Mouse (Mus musculus): ENCODE measurements around the gene Lmntd1. TPM values are rescaled to one million over a fixed set of nuclear protein-coding genes. Genes with fewer than 3 reads are reported as not detected.

The Lmntd1 gene
- polyA plus RNA-seq (2012; fragmentation: generic; extraction: Trizol) = not detected

- Histone ChIP-seq H3K36me3 (ENCODE audit: control insufficient read depth, insufficient read depth) (no peaks in the 10 kb centered on the region), H3K4me2 (ENCODE audit: low read depth) (no peak within 1 kb of the TSS), H3K79me2 (ENCODE audit: control insufficient read depth, insufficient read depth) (no peaks in the 10 kb centered on the region), H3ac (ENCODE audit: control insufficient read depth, insufficient read length) (no peak within 1 kb of the TSS), H3K27me3 (ENCODE audit: control insufficient read depth, insufficient read depth, insufficient read length) (no peaks in the 10 kb centered on the region), H3K4me3 (no peak within 1 kb of the TSS)
- TF ChIP-seq USF1 (IDR thresholded peaks at IDR 0.05; ENCODE audit: low read depth) (no peak), CEBPB (IDR thresholded peaks at IDR 0.05; ENCODE audit: insufficient read depth, poor library complexity, severe bottlenecking) (no peak), MYOD1 (IDR thresholded peaks at IDR 0.05; ENCODE audit: control insufficient read depth in 1 of 3, insufficient read length in 2 of 3, low read depth in 2 of 3) (no peak), POLR2A (IDR thresholded peaks at IDR 0.05; ENCODE audit: insufficient read length, low read depth) (no peak), TCF3 (IDR thresholded peaks at IDR 0.05; ENCODE audit: insufficient read length, low read depth) (no peak), E2F4 (IDR thresholded peaks at IDR 0.05; ENCODE audit: insufficient read depth) (no peak), POLR2AphosphoS2 (IDR thresholded peaks at IDR 0.05; ENCODE audit: insufficient read length, low read depth) (no peak), MAX (IDR thresholded peaks at IDR 0.05; ENCODE audit: low read depth) (no peak), REST (IDR thresholded peaks at IDR 0.05; ENCODE audit: insufficient read depth, insufficient read length) (no peak), SRF (IDR thresholded peaks at IDR 0.05; ENCODE audit: control insufficient read depth, insufficient read length, low read depth) (no peak), TCF12 (IDR thresholded peaks at IDR 0.05; ENCODE audit: insufficient read depth, poor library complexity, severe bottlenecking) (no peak), MYOG (IDR thresholded peaks at IDR 0.05; ENCODE audit: control insufficient read depth in 1 of 3, insufficient read depth in 1 of 3, insufficient read length in 2 of 3, low read depth in 2 of 3) (no peak)
These were observed at the start of gene Lmntd1 for GRCm38 (mm10) chr6:145614219-145614618. Gene Lmntd1 (minus strand): TSS chr6:145614319.

DNA sequence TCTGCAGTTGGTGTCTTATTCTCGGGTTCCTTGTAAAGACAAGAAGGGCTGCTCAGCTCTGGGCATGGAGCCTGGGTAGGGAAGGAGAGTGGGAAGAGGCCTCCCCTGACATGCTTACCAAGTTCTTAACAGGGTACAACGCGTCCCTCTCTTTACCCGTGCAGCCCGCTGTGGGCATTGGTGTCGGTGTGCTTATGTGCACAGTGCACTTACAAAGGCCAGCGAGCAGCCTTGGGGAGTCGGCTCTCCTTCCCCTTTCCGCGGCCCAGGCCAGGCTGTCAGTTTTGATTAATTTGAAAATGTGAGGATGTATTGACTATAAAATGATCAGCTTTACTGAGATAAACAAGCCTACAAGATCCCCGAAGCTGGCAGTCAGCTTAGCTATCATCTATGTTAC lies 46.8 kb upstream of the Lmntd1 start:
- Histone ChIP-seq H3K4me3 (no peak overlapping the region), H3K4me2 (ENCODE audit: low read depth) (no peak overlapping the region), H3K27me3 (ENCODE audit: control insufficient read depth, insufficient read depth, insufficient read length) (peaks cover 3% of the 10 kb centered on the region), H3K36me3 (ENCODE audit: control insufficient read depth, insufficient read depth) (no peaks in the 10 kb centered on the region), H3K79me2 (ENCODE audit: control insufficient read depth, insufficient read depth) (no peaks in the 10 kb centered on the region), H3ac (ENCODE audit: control insufficient read depth, insufficient read length) (no peak overlapping the region)
- TF ChIP-seq MYOG (IDR thresholded peaks at IDR 0.05; ENCODE audit: control insufficient read depth in 1 of 3, insufficient read depth in 1 of 3, insufficient read length in 2 of 3, low read depth in 2 of 3) (no peak), USF1 (IDR thresholded peaks at IDR 0.05; ENCODE audit: low read depth) (no peak), CEBPB (IDR thresholded peaks at IDR 0.05; ENCODE audit: insufficient read depth, poor library complexity, severe bottlenecking) (no peak), TCF3 (IDR thresholded peaks at IDR 0.05; ENCODE audit: insufficient read length, low read depth) (no peak), SRF (IDR thresholded peaks at IDR 0.05; ENCODE audit: control insufficient read depth, insufficient read length, low read depth) (no peak), POLR2A (IDR thresholded peaks at IDR 0.05; ENCODE audit: insufficient read length, low read depth) (no peak), REST (IDR thresholded peaks at IDR 0.05; ENCODE audit: insufficient read depth, insufficient read length) (no peak), TCF12 (IDR thresholded peaks at IDR 0.05; ENCODE audit: insufficient read depth, poor library complexity, severe bottlenecking) (no peak), E2F4 (IDR thresholded peaks at IDR 0.05; ENCODE audit: insufficient read depth) (no peak), MAX (IDR thresholded peaks at IDR 0.05; ENCODE audit: low read depth) (no peak), MYOD1 (IDR thresholded peaks at IDR 0.05; ENCODE audit: control insufficient read depth in 1 of 3, insufficient read length in 2 of 3, low read depth in 2 of 3) (no peak), POLR2AphosphoS2 (IDR thresholded peaks at IDR 0.05; ENCODE audit: insufficient read length, low read depth) (no peak)

GRCm38 (mm10) chr6:145659116-145659515 lies 45.0 kb upstream of the Lmntd1 start:
- Histone ChIP-seq H3K4me2 (ENCODE audit: low read depth) (no peak overlapping the region), H3ac (ENCODE audit: control insufficient read depth, insufficient read length) (no peak overlapping the region), H3K36me3 (ENCODE audit: control insufficient read depth, insufficient read depth) (no peaks in the 10 kb centered on the region), H3K79me2 (ENCODE audit: control insufficient read depth, insufficient read depth) (no peaks in the 10 kb centered on the region), H3K27me3 (ENCODE audit: control insufficient read depth, insufficient read depth, insufficient read length) (peaks cover 3% of the 10 kb centered on the region), H3K4me3 (no peak overlapping the region)
- no peak for TF ChIP-seq E2F4 (IDR thresholded peaks at IDR 0.05; ENCODE audit: insufficient read depth)
- TF ChIP-seq SRF (IDR thresholded peaks at IDR 0.05; ENCODE audit: control insufficient read depth, insufficient read length, low read depth) = no peak
- no peak for TF ChIP-seq CEBPB (IDR thresholded peaks at IDR 0.05; ENCODE audit: insufficient read depth, poor library complexity, severe bottlenecking)
- no peak for TF ChIP-seq USF1 (IDR thresholded peaks at IDR 0.05; ENCODE audit: low read depth)
- no peak for TF ChIP-seq POLR2A (IDR thresholded peaks at IDR 0.05; ENCODE audit: insufficient read length, low read depth)

GRCm38 (mm10) chr6:145656740-145657591 lies 42.8 kb upstream of the Lmntd1 start:
- H3K4me3 ChIP-seq = no peak overlapping the region
- H3K36me3 ChIP-seq (ENCODE audit: control insufficient read depth, insufficient read depth) = no peaks in the 10 kb centered on the region
- H3K4me2 ChIP-seq (ENCODE audit: low read depth) = no peak overlapping the region
- H3K27me3 ChIP-seq (ENCODE audit: control insufficient read depth, insufficient read depth, insufficient read length) = peaks cover 3% of the 10 kb centered on the region
- no peaks in the 10 kb centered on the region for H3K79me2 ChIP-seq (ENCODE audit: control insufficient read depth, insufficient read depth)
- no peak for TF ChIP-seq SRF (IDR thresholded peaks at IDR 0.05; ENCODE audit: control insufficient read depth, insufficient read length, low read depth)
- TF ChIP-seq CEBPB (IDR thresholded peaks at IDR 0.05; ENCODE audit: insufficient read depth, poor library complexity, severe bottlenecking) = no peak
- no peak for TF ChIP-seq REST (IDR thresholded peaks at IDR 0.05; ENCODE audit: insufficient read depth, insufficient read length)
- no peak for TF ChIP-seq E2F4 (IDR thresholded peaks at IDR 0.05; ENCODE audit: insufficient read depth)
- TF ChIP-seq TCF3 (IDR thresholded peaks at IDR 0.05; ENCODE audit: insufficient read length, low read depth) = no peak
- no peak for TF ChIP-seq TCF12 (IDR thresholded peaks at IDR 0.05; ENCODE audit: insufficient read depth, poor library complexity, severe bottlenecking)
- no peak for TF ChIP-seq MYOG (IDR thresholded peaks at IDR 0.05; ENCODE audit: control insufficient read depth in 1 of 3, insufficient read depth in 1 of 3, insufficient read length in 2 of 3, low read depth in 2 of 3)
- TF ChIP-seq MYOD1 (IDR thresholded peaks at IDR 0.05; ENCODE audit: control insufficient read depth in 1 of 3, insufficient read length in 2 of 3, low read depth in 2 of 3) = no peak
- TF ChIP-seq POLR2A (IDR thresholded peaks at IDR 0.05; ENCODE audit: insufficient read length, low read depth) = no peak
- no peak overlapping the region for H3ac ChIP-seq (ENCODE audit: control insufficient read depth, insufficient read length)
